Comparison of ENCODE assay signal across 16 mouse cellular contexts in the genomic region with DNA sequence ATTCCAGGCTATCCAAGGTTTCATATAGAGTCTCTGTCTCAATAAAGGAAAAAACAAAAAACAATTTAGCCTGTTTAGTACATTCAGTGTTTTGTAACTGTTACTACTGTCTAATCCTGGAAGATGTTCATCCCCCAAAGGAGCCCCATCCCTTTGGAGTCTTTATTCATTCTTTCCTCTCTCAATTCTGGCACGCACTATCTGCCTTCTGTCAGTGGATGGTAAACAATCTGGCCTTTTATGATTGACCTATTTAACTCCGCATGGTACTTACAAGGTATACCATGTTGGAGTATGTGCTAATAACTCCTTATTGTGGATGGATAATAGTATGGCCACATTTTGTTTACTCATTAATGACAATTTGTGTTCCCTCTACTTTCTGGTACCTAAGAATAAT. TPM values are rescaled to one million over a fixed set of nuclear protein-coding genes. Genes with fewer than 3 reads are reported as not detected.
DNase-seq lines count a peak whose midpoint lies in the region; ATAC-seq and TF ChIP-seq lines count a peak whose summit lies in the region.
"Had no signal": no experiment of that assay in that cellular context is flagged by ENCODE, and none has a peak within 500 bp of the region (broad histone marks: within the 10 kb centered on the region; RNA-seq: fewer than 3 reads in every experiment).

No protein-coding gene starts in this region.

- no peak for TF ChIP-seq POLR2A in cerebellum, adult 2 months (IDR thresholded peaks at IDR 0.05; ENCODE audit: borderline replicate concordance, insufficient read depth, low read length)

- no peak overlapping the region for H3K9ac ChIP-seq in forebrain, embryonic 16.5 days (replicated peaks; ENCODE audit: low read depth, low read length)
- H3K9ac ChIP-seq in intestine, embryonic 16.5 days (ENCODE audit: low read depth, low read length) = no peak overlapping the region
- H3K9ac ChIP-seq: hindbrain, embryonic 13.5 days; intestine, embryonic 15.5 days had no signal

- no peak for TF ChIP-seq CTCF in cerebellum, adult 2 months (IDR thresholded peaks at IDR 0.05; ENCODE audit: borderline replicate concordance, insufficient read depth, low read depth, low read length)

- no peak overlapping the region for H3K4me3 ChIP-seq in forebrain, embryonic 16.5 days (replicated peaks; ENCODE audit: low read length)
- no peak overlapping the region for H3K4me3 ChIP-seq in forebrain, embryonic 10.5 days
- no peak overlapping the region for H3K4me3 ChIP-seq in cerebellum, adult 2 months (replicated peaks; ENCODE audit: insufficient read depth, low read depth, low read length)
- no peak overlapping the region for H3K4me3 ChIP-seq in intestine, embryonic 16.5 days (ENCODE audit: low read length)
- H3K4me3 ChIP-seq: embryonic facial prominence, embryonic 10.5 days; heart, embryonic 10.5 days; hindbrain, embryonic 13.5 days; intestine, embryonic 15.5 days had no signal

- H3K27me3 ChIP-seq in forebrain, embryonic 16.5 days (replicated peaks; ENCODE audit: control insufficient read depth, insufficient read depth, low read length) = no peaks in the 10 kb centered on the region
- H3K27me3 ChIP-seq in forebrain, embryonic 10.5 days (ENCODE audit: poor library complexity, severe bottlenecking) = no peaks in the 10 kb centered on the region
- no peaks in the 10 kb centered on the region for H3K27me3 ChIP-seq in cerebellum, adult 2 months (ENCODE audit: control insufficient read depth, insufficient read depth, low read length)
- no peaks in the 10 kb centered on the region for H3K27me3 ChIP-seq in intestine, embryonic 16.5 days (replicated peaks; ENCODE audit: control insufficient read depth, insufficient read depth, low read length)
- H3K27me3 ChIP-seq: hindbrain, embryonic 13.5 days; intestine, embryonic 15.5 days had no signal

- no peaks in the 10 kb centered on the region for H3K9me3 ChIP-seq in forebrain, embryonic 16.5 days (ENCODE audit: control insufficient read depth, low read length)
- no peaks in the 10 kb centered on the region for H3K9me3 ChIP-seq in forebrain, embryonic 10.5 days
- H3K9me3 ChIP-seq in intestine, embryonic 16.5 days (ENCODE audit: control insufficient read depth, low read length) = no peaks in the 10 kb centered on the region
- H3K9me3 ChIP-seq: embryonic facial prominence, embryonic 10.5 days; heart, embryonic 10.5 days; hindbrain, embryonic 13.5 days; intestine, embryonic 15.5 days had no signal

- ATAC-seq in forebrain, embryonic 16.5 days = peak; percentile 47; the same call in 1 of the 2 replicates
- ATAC-seq in intestine, embryonic 16.5 days = no peak
- ATAC-seq: intestine, embryonic 15.5 days had no signal

- H3K4me1 ChIP-seq in forebrain, embryonic 16.5 days (replicated peaks; ENCODE audit: control insufficient read depth, insufficient read depth, low read length) = peaks cover 12% of the 10 kb centered on the region; the same call in 1 of the 2 replicates
- peaks cover 19% of the 10 kb centered on the region for H3K4me1 ChIP-seq in forebrain, embryonic 10.5 days
- H3K4me1 ChIP-seq in cerebellum, adult 2 months (ENCODE audit: control insufficient read depth, insufficient read depth, low read length) = peaks cover 15% of the 10 kb centered on the region; the same call in 1 of the 2 replicates
- H3K4me1 ChIP-seq in intestine, embryonic 16.5 days (ENCODE audit: control insufficient read depth, insufficient read depth, low read length) = peaks cover 9% of the 10 kb centered on the region; the same call in 1 of the 2 replicates

- H3K36me3 ChIP-seq in forebrain, embryonic 16.5 days (ENCODE audit: control insufficient read depth, insufficient read depth) = no peaks in the 10 kb centered on the region
- no peaks in the 10 kb centered on the region for H3K36me3 ChIP-seq in forebrain, embryonic 10.5 days (replicated peaks)
- H3K36me3 ChIP-seq in intestine, embryonic 16.5 days (ENCODE audit: control insufficient read depth, insufficient read depth, low read length) = no peaks in the 10 kb centered on the region
- H3K36me3 ChIP-seq: embryonic facial prominence, embryonic 10.5 days; heart, embryonic 10.5 days; hindbrain, embryonic 13.5 days; intestine, embryonic 15.5 days had no signal

- 59% methylated on average over 2 of the region's 2 CpGs for WGBS in forebrain, embryonic 16.5 days
- WGBS in forebrain, embryonic 10.5 days = 87% methylated on average over 2 of the region's 2 CpGs
- 6% methylated on average over 2 of the region's 2 CpGs for WGBS in cerebellum, adult 2 months
- 72% methylated on average over 2 of the region's 2 CpGs for WGBS in intestine, embryonic 16.5 days

- no peak overlapping the region for H3K27ac ChIP-seq in forebrain, embryonic 16.5 days (ENCODE audit: low read length)
- no peak overlapping the region for H3K27ac ChIP-seq in forebrain, embryonic 10.5 days
- H3K27ac ChIP-seq in cerebellum, adult 2 months (ENCODE audit: insufficient read depth, low read length) = peak overlapping the region; percentile 51; the same call in 1 of the 2 replicates
- H3K27ac ChIP-seq in intestine, embryonic 16.5 days (ENCODE audit: low read length) = no peak overlapping the region
- H3K27ac ChIP-seq: embryonic facial prominence, embryonic 10.5 days; heart, embryonic 10.5 days; hindbrain, embryonic 13.5 days; intestine, embryonic 15.5 days had no signal

- H3K4me2 ChIP-seq in forebrain, embryonic 16.5 days (ENCODE audit: low read length) = no peak overlapping the region
- H3K4me2 ChIP-seq in intestine, embryonic 16.5 days (ENCODE audit: low read depth, low read length) = no peak overlapping the region
- H3K4me2 ChIP-seq: hindbrain, embryonic 13.5 days; intestine, embryonic 15.5 days had no signal

- peak; percentile 67 for DNase-seq in cerebellum, adult 11-12 months
- no peak for DNase-seq in cerebellum, adult 8-10 months
- no peak for DNase-seq in forebrain, embryonic 10.5 days (ENCODE audit: extremely low spot score, low spot score)
- DNase-seq in cerebellum, adult 2 months = peak; percentile 42 to 86
- DNase-seq in thymus, postnatal 14 days = no peak
- DNase-seq: adrenal gland, postnatal 10 days; gastrocnemius, postnatal 36 days; heart, adult 18-20 months; heart, postnatal 10 days; kidney, adult 2 months had no signal

RNA-seq across cellular contexts. Expression of gene Cdk19, which starts 26.6 kb away (rescaled TPM):
- 19.6 and 23.9 TPM in 2 replicates for polyA plus RNA-seq in forebrain, embryonic 16.5 days (2015; fragmentation: Nextera tagmentation; extraction: Ambion mirVana)
- 3.8 and 4.7 TPM in 2 replicates for polyA plus RNA-seq in forebrain, embryonic 10.5 days (2016; fragmentation: Nextera tagmentation; extraction: Ambion mirVana)
- 44.7 and 45.9 TPM in 2 replicates for polyA plus RNA-seq in cerebellum, adult 2 months (2012; rRNA removed)
- polyA plus RNA-seq in intestine, embryonic 16.5 days (2015; fragmentation: Nextera tagmentation; extraction: Ambion mirVana) = 4.0 and 4.6 TPM in 2 replicates

Comparison
In these comparisons a context has a peak if more than half of its experiments do, and no peak if none do; other contexts are left out.
1. DNase-seq: peak in cerebellum, adult 11-12 months (single experiment) and cerebellum, adult 2 months (2 of 2); none in cerebellum, adult 8-10 months (single experiment), forebrain, embryonic 10.5 days (single experiment) and thymus, postnatal 14 days (single experiment).